Mouse (Mus musculus) spleen, postnatal 4 days (tissue): ENCODE measurements around the gene Acsm2.

ENCODE experiments used
- DNase-seq, 2 experiments: peaks; one replicate each; pipeline ENCODE4 v3.0.0; 2022; ENCODE audit warnings: low spot score in 2 of 2

Gene Acsm2

GRCm38 (mm10) chr7:119554040-119554439 lies at the start of gene Acsm2:
Acsm2 (plus strand) TSS chr7:119554340.
- no peak for DNase-seq

DNA sequence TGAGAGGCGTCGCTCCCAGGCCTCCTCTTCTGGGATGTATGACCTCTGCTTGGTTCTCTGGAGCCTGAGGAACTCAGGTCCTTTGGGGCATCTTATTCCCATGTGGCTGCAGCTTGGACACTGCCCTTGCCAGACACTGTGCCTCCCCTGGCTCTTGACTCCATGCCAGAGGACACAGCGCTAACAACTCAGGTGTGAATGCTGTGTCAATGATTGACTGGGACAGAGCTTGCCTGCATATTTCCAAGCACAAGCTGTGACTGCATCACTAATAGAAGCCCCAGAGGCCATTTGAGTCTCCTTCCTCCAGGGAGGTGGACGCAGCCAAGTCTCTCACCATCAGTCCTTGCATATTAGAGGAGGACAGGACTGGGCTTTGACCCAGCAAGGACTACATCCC lies 43.0 kb upstream of the Acsm2 start:
- no peak for DNase-seq

GRCm38 (mm10) chr7:119513056-119513455 lies 41.1 kb upstream of the Acsm2 start:
- no peak for DNase-seq

GRCm38 (mm10) chr7:119515492-119516271 lies 38.5 kb upstream of the Acsm2 start:
- no peak for DNase-seq

GRCm38 (mm10) chr7:119516272-119516558 lies 37.9 kb upstream of the Acsm2 start:
- DNase-seq: no peak

DNA sequence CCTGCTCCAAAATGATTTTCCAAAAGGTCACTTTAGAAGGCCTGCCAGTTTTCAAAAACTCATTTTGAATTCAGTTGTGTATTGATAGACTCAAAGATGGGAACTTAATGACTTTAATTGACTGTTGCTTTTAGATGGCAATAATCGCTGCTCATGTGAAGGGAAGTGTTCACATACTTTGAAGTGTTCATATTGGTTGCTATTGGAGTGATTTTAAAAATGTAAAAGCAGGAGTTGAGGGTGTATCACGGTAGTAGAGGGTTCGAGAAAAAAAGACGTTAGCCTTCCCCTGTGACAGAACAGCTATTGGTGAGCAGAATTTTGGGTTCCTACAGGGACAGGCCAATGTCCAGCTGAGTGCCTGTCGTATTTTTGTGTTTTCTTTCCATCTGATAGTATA lies 35.0 kb upstream of the Acsm2 start, which contains the start of gene Acsm5:
Gene Acsm5 (plus strand): TSS at position 301 of the 400 bp plus-strand sequence.
- DNase-seq: no peak

- DNase-seq: peak; percentile 41 to 80
These were observed 34.5 kb upstream of the Acsm2 start for GRCm38 (mm10) chr7:119519654-119520053.

GRCm38 (mm10) chr7:119521816-119522215 lies 32.3 kb upstream of the Acsm2 start:
- DNase-seq: no peak

GRCm38 (mm10) chr7:119522385-119522784 lies 31.8 kb upstream of the Acsm2 start:
- DNase-seq: no peak

DNA sequence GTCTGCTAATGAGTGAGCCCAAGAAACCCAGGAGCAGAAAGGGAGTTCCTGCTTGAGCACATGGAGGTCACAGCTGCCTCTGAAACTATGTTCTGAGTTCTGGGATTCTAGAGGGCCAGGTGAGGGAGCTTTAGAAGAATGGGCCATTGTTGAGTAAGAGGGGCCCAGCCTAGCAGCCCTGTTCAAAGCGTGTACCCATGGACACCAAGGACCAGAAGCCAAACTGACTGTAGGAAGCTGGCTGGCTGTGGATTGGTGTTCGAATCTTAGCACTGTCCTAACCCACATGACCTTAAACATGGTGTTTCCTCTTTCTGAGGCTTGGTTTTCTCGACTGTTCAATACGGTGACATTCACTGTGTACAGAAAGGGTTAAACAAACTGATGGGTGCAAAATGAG lies 30.8 kb upstream of the Acsm2 start, which contains the start of gene Pdilt:
Gene Pdilt (minus strand): TSS at position 101 of the 400 bp plus-strand sequence.
- DNase-seq: no peak

DNA sequence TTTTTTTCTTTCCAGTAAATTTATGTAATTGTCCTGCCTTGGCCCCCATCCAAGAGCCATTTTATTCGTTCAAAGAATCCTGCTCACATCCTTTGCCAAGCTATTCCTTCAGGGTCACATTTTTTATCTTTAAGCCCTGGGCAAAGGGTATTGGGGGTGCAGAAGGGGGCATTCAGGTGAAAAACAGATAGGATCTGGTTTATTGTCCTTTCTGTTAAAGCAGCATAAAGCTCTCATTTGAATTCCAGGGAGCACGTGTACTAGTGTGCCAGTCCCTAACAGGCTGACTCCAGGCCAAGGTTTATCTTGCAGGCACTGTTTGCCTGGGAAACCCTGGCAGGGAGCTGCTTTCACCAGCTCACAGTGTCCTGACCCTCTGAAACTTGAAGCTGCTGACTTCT lies 28.3 kb upstream of the Acsm2 start:
- DNase-seq: peak in 1 of 2 experiments; percentile 38

DNA sequence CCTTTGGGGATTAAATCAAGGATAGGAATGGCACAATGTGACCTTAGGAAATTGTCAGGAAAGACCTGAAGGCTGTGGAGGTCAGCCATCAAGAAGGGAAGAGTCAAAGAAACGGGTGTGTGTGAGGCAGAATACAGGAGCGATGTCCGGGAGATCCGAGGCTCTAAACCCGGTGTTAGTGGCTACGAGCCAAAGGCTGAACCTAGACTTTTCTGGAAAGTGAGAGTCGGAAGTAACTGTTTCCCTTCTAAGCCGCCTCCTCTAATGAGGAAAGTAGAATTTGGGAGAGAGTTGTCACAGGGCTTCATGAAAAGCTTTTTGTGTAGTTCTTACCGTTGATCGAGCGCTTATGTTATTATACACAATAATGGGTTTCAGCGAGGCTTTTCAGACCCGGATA lies 27.7 kb upstream of the Acsm2 start:
- no peak for DNase-seq

GRCm38 (mm10) chr7:119527135-119527534 lies 27.0 kb upstream of the Acsm2 start:
- peak in 1 of 2 experiments; percentile 49 for DNase-seq

GRCm38 (mm10) chr7:119527548-119527947 lies 26.6 kb upstream of the Acsm2 start:
- DNase-seq: no peak

DNA sequence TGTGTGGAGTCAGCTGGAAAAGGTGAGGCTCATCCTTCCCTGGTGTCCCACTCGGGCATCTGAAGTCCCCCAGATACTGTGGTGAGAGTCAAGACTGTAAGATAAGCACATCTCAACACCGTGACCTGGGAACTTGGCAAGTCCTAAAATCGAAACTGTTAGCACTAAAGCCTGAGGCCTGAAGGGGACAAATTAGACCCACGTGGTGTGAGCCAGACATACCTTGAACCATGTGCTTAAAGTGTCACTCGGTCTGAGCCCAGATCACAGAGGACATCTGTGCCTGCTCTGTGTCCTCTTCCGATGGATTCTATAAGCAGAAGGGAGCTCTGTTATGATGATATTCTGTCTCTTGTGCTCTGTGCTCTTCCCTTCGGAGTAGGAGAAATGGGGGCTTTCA lies 25.5 kb upstream of the Acsm2 start:
- no peak for DNase-seq

DNA sequence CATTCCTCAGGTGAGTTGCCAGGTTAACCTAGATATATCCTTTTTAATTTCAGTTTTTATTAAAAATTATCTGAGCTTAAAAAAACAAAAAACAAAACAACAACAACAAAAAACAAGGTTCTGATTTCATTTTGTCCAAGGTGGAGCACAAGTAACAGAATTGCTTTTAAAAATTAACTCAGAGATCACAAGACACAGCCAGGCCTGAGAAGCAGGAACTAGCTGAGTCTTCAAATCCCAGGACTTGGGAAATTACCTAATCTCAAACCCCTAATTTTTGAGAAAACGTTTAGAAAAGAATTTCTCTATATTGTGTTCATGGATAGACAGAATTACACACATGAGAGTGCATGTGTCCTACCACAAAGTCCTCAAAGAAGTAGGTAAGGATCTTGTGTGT lies 21.2 kb upstream of the Acsm2 start:
- no peak for DNase-seq

GRCm38 (mm10) chr7:119534389-119534788 lies 19.8 kb upstream of the Acsm2 start:
- DNase-seq: no peak

DNA sequence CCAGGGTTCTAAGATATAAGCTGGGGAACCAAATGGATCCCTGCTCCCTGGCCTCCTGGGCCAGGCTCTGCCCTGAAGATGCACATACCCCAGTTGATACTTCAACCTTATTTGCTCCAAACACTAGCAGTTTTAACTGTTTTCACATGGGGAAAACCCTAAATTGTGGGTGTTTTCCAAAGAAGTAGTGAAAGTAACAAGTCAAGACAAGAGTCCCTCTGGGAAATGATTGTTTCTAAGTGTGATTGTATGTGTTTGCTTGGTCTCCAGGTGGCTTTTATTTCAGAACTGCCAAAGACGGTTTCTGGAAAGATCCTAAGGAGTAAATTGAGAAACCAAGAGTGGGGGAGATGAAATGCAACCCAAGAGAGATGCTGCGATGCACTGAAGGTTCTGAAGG lies 11.7 kb upstream of the Acsm2 start:
- no peak for DNase-seq

GRCm38 (mm10) chr7:119545572-119545971 lies 8.6 kb upstream of the Acsm2 start:
- no peak for DNase-seq

DNA sequence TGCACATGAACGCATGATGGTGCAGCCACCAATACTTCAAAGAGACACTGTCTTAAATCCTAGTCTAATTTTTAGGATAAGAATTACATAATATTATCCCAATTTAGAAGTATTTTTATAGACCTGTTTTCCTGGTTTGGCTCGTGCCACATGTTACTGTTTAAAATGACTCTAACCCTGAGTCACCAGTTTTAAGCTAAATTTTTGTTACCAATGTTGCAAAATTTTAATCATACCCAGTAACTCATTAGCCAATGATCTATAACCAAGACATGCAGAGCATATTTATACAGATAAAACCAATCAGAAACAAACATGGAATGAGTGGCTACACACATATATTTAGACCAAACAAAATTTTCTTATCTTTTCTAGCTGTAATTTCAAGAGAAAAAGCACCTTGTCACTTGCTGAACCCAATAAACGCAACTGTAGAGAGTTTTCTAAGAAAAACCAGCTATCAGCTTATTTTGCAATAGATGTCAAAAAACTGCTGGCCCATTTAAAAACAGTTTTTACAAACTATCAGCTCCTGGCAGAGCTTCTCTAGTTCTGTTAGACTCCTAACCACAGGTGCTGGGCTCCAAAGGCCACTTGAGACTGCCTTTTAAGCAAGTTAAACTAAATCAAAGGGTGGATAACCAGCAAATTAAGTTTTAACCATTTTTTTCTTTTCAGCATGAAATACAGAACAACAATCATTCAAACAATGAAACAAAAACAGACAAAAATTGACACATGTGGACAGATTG lies 3.5 kb upstream of the Acsm2 start:
- no peak for DNase-seq

GRCm38 (mm10) chr7:119559789-119560451 lies 5.8 kb downstream of the Acsm2 start:
- DNase-seq: no peak

DNA sequence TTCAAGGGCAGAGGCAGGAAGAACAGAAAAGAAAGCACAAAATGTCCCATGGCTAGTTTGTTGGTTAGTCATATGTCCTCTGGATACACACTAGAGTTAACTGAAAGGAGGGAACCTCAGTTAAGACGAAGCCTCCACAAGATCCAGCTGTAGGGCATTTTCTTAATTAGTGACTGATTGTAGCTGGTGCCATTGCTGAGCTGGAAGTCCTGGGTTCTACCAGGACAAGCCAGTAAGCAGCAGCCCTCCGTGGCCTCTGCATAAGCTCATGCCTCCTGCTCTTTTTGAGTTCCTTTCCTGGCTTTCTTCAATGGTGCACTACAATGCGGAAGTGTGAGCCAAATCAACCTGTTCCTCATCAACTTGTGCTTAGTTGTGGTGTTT lies 6.3 kb downstream of the Acsm2 start:
- DNase-seq: no peak

DNA sequence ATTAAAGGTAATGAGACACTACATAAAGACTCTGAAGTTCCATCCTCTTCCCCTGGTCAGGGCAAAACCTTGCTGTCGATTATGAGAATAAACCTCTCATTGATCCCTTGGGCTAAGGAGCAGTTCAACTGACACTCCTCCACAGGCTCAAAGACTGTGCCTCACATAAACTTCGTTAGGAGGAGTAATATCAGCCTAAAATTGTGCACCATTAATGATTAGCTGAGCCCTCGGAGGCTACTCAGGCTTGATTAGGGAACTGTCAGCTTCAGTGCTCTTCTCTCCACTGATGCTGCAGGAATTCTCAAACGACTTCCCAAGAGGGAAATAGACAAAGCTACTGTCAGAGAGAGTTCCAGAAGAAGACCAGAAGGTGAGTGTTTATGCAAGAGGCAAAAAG lies 7.3 kb downstream of the Acsm2 start:
- no peak for DNase-seq
